Mouse (Mus musculus): ENCODE measurements around the gene Adcyap1r1.

Adcyap1r1 gene

GRCm38 (mm10) chr6:55501061-55501460 lies 49.3 kb downstream of the Adcyap1r1 start:
- DNase-seq (ENCODE audit: low spot score): no peak

GRCm38 (mm10) chr6:55502309-55502708 lies 50.5 kb downstream of the Adcyap1r1 start:
- DNase-seq (ENCODE audit: low spot score): no peak

DNA sequence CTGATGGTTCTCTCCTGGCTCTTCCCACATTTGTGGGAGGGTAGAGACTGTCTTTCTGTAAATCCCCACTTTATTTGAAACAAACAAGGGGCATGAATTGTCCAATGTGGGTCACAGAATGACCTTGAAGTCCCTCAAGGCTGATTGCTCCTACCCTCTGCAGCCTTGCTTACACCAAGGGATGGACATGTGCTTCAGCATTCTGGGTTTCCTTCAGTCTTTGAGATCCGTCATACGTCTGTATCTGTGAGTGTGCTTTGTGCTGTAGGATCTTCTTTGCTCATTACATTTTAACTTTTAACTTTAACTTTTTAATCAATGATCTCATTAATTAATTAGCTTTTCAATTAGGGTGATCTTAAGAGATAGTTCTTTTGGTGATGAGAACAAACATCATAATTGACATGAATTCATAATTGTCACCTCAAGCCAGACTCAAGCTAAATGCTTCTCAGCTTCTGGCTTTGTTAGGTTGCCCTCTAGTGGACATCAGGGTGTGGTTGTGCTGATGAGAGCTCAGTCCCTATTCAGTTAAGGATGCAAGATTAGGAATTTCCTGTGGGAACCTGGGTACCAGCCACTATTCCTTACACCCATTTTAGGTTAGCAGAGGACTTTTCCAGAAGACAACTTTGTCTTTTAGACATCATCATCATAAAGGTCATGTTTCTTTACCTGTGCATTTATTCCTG lies 53.2 kb downstream of the Adcyap1r1 start:
- no peak for DNase-seq (ENCODE audit: low spot score)

DNA sequence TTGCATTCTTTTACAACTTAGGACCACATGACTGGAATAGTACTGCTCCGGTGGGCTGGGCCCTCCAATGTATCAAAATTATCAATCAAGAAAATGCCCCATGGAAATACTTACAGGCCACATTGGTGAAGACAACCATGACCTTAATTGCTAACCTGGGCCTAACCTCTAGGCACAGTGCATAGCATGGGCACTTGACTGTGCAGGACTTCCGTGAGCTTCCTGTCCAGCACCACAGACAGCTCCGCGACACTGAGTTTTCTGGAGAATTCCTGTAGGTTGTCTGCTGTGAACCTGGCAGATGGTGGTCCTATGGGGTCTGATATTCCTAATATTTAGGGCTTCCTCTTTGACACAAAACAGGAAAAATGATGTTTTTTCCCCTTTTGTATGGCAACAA lies 54.7 kb downstream of the Adcyap1r1 start:
- no peak for DNase-seq (ENCODE audit: low spot score)

DNA sequence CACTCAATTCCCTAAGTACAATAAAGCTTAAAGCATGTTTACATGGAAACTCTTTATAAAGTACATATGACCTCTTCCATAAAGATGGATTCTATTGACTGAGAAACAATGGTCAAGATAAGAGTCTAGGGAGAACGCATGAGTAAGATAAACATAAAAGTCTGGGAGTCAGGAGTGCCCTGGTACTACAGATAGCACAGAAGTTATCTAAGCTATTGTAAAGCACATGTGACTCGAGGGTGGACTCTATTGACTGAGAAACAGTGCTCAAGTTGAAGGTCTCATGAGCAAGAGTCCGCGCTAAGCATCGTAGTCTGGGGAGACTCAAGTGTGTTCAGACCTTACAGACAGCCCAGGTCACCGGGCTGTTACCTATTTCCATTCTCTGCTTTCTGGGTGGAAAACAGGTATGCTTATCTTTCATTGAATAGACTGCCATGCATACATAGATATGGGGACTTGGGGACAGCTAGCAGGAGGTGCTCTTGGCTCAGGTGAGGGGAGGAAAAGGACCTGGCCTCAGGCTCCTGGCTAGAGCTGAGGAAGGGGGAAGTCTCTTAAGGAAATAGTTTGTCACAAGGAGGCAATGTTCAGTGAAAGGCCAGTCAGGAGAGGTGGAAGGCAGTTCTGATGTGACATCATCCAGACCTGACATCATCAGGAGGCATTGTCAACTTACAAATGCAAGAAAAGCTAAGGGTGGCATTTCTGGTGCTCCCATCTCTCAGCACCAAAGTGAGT lies 57.5 kb downstream of the Adcyap1r1 start:
- DNase-seq (ENCODE audit: low spot score): no peak

DNA sequence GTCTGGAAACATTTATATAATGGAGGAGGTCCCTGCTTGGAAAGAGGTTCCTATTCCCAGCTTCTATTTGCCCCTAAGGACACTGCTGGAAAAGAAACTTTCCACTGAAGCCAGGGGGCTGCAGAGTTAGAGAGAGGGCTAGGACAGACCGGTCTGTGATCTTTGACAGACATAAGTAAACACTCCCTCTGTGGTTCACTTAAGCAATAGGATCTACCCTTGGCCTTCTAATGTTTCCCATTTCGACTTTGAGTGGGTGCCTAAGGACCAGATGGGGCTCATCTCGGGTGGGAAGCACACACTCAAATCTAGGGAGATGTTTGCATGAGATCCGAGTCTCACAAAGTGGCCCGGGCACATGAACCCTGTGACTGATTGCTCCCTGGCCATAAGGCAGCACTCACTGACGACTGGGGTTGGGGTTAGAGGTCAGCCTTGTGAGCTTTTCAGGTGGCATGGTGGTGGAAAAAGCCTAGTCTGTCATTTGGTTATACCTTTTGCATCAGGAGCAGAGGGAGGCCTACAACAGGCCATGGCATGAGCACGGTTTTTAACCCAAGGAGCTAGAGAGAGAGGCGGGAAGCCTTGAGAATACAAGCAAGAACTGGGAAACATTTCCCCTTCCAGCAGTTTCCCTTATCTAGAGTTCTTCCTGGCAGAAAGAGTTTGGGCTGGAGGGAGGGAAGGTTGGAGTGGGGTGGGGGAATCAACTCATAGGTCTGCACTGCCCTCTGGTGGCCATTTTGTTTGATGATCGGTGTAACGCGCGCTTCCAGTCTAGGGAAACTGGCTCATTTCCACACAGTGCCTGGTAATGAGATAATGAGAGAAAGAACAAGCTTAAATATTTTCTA lies 59.7 kb downstream of the Adcyap1r1 start:
- no peak for DNase-seq (ENCODE audit: low spot score)

- DNase-seq (ENCODE audit: low spot score): no peak
These were observed 60.4 kb downstream of the Adcyap1r1 start for GRCm38 (mm10) chr6:55512066-55512703.

- DNase-seq (ENCODE audit: low spot score): no peak
These were observed 61.7 kb downstream of the Adcyap1r1 start for GRCm38 (mm10) chr6:55513477-55513876.

GRCm38 (mm10) chr6:55519605-55520201 lies 67.9 kb downstream of the Adcyap1r1 start:
- no peak for DNase-seq (ENCODE audit: low spot score)

DNA sequence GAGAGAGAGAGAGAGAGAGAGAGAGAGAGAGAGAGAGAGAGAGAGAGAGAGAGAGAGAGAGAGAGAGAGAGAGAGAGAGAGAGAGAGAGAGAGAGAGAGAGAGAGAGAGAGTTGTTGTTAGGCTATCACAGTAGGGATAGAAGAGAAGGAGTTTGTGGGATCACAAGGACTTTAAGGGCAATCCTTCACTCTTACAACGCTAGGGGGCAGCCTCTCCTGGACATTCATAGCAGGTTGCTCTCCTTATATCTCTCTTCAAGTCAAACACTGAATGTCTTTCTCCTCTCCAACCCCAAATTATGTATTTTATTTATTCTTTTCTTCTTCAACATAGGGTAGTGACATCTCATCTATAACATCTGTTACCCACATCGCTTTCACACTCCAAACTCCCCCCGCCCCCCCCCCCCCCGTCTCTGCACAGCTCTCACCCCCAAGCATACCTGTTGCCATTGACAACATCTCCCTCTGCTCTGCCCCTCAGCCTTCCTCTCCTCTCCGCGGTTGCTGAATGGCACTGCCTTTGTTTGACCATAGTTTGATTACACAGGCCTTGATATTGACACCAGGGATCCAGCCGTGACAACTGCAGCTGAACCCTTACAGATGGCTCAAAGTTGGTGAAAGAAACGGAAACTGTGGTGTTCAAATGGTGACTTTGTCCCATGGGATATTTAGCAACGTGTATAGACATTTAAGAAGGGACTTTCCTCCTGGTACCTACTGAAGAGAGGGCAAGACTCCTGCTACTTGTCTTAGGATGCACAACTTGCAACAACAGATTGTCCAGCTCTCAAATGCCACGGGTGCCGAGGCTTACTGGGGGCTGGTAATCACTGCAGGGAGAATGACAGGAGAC lies 68.7 kb downstream of the Adcyap1r1 start:
- DNase-seq (ENCODE audit: low spot score): no peak

- no peak for DNase-seq (ENCODE audit: low spot score)
These were observed 84.7 kb downstream of the Adcyap1r1 start for GRCm38 (mm10) chr6:55536469-55536868.

DNA sequence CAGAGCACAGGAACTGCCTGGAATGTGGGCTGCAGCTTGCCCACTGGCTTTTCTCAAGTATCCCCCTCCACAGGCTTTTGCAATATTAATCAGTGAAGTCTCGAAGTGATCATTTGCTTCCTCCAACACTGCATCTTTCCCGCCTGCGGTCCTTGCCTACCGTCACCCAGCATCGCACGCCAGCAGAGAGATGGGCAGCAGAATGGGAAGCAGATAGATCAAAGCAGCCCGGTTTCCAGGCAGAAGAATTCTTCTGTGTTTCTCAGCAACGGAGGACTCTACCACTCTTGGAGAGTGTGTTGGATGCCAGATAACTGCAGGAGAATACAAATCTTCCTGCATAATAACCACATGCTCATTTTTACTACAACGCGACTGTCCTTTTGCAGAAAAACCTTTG lies 87.4 kb downstream of the Adcyap1r1 start:
- no peak for DNase-seq (ENCODE audit: low spot score)

GRCm38 (mm10) chr6:55542359-55542758 lies 90.6 kb downstream of the Adcyap1r1 start:
- no peak for DNase-seq (ENCODE audit: low spot score)

DNA sequence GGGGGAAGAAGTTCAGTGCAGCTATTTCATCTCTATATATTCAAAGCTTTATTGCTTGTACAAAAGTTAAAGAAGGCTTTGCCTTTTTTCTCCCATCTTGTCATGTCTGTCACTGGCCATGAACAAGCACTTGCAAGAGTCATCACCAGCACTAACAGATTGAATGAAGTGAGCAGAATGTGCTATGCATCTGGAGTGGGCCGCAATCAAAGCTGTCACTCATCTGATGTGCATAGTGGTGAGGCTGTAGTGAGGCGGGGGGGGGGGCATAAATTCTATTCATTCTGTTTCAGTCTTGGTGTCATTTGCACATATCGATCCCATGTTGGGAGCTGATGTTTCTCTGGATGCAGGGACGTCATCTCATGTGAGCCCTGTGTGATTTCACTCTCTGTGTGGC lies 91.6 kb downstream of the Adcyap1r1 start:
- DNase-seq (ENCODE audit: low spot score): no peak

GRCm38 (mm10) chr6:55549211-55549610 lies 97.4 kb downstream of the Adcyap1r1 start:
- no peak for DNase-seq (ENCODE audit: low spot score)

GRCm38 (mm10) chr6:55550926-55551325 lies 99.1 kb downstream of the Adcyap1r1 start:
- DNase-seq (ENCODE audit: low spot score): no peak

Measured in spleen, adult 12 weeks (tissue).